Mouse (Mus musculus): ENCODE measurements at regions not wholly inside any gene's neighbourhood (a gene's known extent, or its start where the extent isn't known, plus 50 kb on each side); places are given as distances from the start of the nearest gene placed in this dataset.
A peak's percentile ranks its signal among the peaks of the same experiment; 100 is the strongest.

DNA sequence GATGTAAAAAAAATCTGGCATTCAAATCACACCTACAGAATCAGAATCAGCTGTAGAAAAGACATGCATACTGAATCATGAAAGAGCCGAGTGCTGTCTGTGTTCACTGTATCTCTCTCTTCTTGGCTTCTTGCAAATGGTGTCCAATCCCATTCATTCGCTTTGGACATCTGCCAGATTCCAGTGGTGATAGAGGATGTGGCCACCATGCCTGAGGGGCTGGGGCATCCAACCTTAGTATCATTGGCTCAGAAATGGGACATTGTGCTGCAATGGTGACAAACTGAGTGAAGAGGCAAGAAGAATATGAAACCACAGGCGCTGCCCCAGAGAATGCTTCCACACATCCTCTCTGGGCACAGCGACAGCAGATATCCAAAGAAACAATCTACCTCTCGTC is 555.2 kb downstream of the Defb40 start:
- H3K9ac ChIP-seq (replicated peaks; ENCODE audit: low read length, poor library complexity, severe bottlenecking), result no peak overlapping the region
- H3K4me2 ChIP-seq (ENCODE audit: low read depth, low read length, poor library complexity, severe bottlenecking), result no peak overlapping the region
- no peak overlapping the region for H3K4me3 ChIP-seq (ENCODE audit: low read depth, low read length)
- no peak overlapping the region for H3K27ac ChIP-seq (ENCODE audit: low read depth, low read length)
- H3K4me1 ChIP-seq (ENCODE audit: insufficient read depth, low read length), result no peaks in the 10 kb centered on the region
- DNase-seq (ENCODE audit: low spot score) (peak; percentile 29), ATAC-seq (ENCODE audit: low FRiP score) (no peak)
- no peaks in the 10 kb centered on the region for H3K36me3 ChIP-seq (ENCODE audit: insufficient read depth, low read length)
- H3K27me3 ChIP-seq (ENCODE audit: insufficient read depth, low read length), result no peaks in the 10 kb centered on the region
- 67% methylated on average over 5 of the region's 5 CpGs for WGBS
- TF ChIP-seq CTCF (IDR thresholded peaks at IDR 0.05), result no peak
- H3K9me3 ChIP-seq (ENCODE audit: low read length), result no peaks in the 10 kb centered on the region

DNA sequence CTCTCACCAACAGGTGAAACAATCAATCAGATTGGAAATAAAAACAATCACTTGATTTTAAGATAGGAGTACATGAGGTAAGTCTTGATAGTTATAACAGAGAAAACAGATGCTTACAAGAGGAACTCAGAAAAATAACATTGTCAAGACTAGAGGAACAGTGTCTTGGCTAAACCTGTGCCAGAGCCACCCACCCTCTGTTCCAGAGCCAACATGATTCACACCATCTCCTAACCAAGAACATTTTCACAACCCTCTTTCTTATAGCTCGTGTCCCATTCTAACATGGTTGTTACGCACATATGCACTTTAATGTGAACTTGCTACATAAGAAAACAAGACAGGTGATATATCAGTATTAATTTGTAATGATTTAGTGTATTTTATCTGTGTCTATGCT is 565.6 kb downstream of the Defb40 start:
- WGBS, result 92% methylated on average over 2 of the region's 2 CpGs

GRCm38 (mm10) chr8:18406446-18406845 is 571.6 kb downstream of the Defb40 start:
- 84% methylated on average over 2 of the region's 2 CpGs for WGBS
- TF ChIP-seq CTCF (IDR thresholded peaks at IDR 0.05), result no peak
- no peak for ATAC-seq (ENCODE audit: low FRiP score)

More for the DNA sequence above, 565.6 kb downstream of the Defb40 start:
- Histone ChIP-seq H3K9me3 (ENCODE audit: low read length) (no peaks in the 10 kb centered on the region), H3K4me3 (ENCODE audit: low read depth, low read length) (no peak overlapping the region), H3K36me3 (ENCODE audit: insufficient read depth, low read length) (no peaks in the 10 kb centered on the region), H3K9ac (replicated peaks; ENCODE audit: low read length, poor library complexity, severe bottlenecking) (no peak overlapping the region), H3K27me3 (ENCODE audit: insufficient read depth, low read length) (no peaks in the 10 kb centered on the region), H3K4me1 (ENCODE audit: insufficient read depth, low read length) (no peaks in the 10 kb centered on the region), H3K4me2 (ENCODE audit: low read depth, low read length, poor library complexity, severe bottlenecking) (no peak overlapping the region), H3K27ac (ENCODE audit: low read depth, low read length) (no peak overlapping the region)
- no peak for DNase-seq (ENCODE audit: low spot score)
- no peak for ATAC-seq (ENCODE audit: low FRiP score)
- no peak for TF ChIP-seq CTCF (IDR thresholded peaks at IDR 0.05)

GRCm38 (mm10) chr8:18388353-18388752 is 589.7 kb downstream of the Defb40 start:
- ATAC-seq (ENCODE audit: low FRiP score) (peak; percentile 58; the same call in 1 of the 2 replicates), DNase-seq (ENCODE audit: low spot score) (peak; percentile 65)
- 6% methylated on average over 5 of the region's 5 CpGs for WGBS
- Histone ChIP-seq H3K27ac (ENCODE audit: low read depth, low read length) (no peak overlapping the region), H3K4me2 (ENCODE audit: low read depth, low read length, poor library complexity, severe bottlenecking) (no peak overlapping the region), H3K4me3 (ENCODE audit: low read depth, low read length) (no peak overlapping the region), H3K9me3 (ENCODE audit: low read length) (no peaks in the 10 kb centered on the region), H3K9ac (replicated peaks; ENCODE audit: low read length, poor library complexity, severe bottlenecking) (no peak overlapping the region), H3K36me3 (ENCODE audit: insufficient read depth, low read length) (no peaks in the 10 kb centered on the region), H3K4me1 (ENCODE audit: insufficient read depth, low read length) (no peaks in the 10 kb centered on the region), H3K27me3 (ENCODE audit: insufficient read depth, low read length) (no peaks in the 10 kb centered on the region)
- peak; percentile 74 for TF ChIP-seq CTCF (IDR thresholded peaks at IDR 0.05)

More at GRCm38 (mm10) chr8:18406446-18406845, 571.6 kb downstream of the Defb40 start:
- no peaks in the 10 kb centered on the region for H3K9me3 ChIP-seq (ENCODE audit: low read length)
- H3K4me2 ChIP-seq (ENCODE audit: low read depth, low read length, poor library complexity, severe bottlenecking), result no peak overlapping the region
- H3K4me3 ChIP-seq (ENCODE audit: low read depth, low read length), result no peak overlapping the region
- no peaks in the 10 kb centered on the region for H3K27me3 ChIP-seq (ENCODE audit: insufficient read depth, low read length)
- H3K27ac ChIP-seq (ENCODE audit: low read depth, low read length), result no peak overlapping the region
- no peak for DNase-seq (ENCODE audit: low spot score)
- no peaks in the 10 kb centered on the region for H3K36me3 ChIP-seq (ENCODE audit: insufficient read depth, low read length)
- H3K4me1 ChIP-seq (ENCODE audit: insufficient read depth, low read length), result no peaks in the 10 kb centered on the region
- no peak overlapping the region for H3K9ac ChIP-seq (replicated peaks; ENCODE audit: low read length, poor library complexity, severe bottlenecking)

DNA sequence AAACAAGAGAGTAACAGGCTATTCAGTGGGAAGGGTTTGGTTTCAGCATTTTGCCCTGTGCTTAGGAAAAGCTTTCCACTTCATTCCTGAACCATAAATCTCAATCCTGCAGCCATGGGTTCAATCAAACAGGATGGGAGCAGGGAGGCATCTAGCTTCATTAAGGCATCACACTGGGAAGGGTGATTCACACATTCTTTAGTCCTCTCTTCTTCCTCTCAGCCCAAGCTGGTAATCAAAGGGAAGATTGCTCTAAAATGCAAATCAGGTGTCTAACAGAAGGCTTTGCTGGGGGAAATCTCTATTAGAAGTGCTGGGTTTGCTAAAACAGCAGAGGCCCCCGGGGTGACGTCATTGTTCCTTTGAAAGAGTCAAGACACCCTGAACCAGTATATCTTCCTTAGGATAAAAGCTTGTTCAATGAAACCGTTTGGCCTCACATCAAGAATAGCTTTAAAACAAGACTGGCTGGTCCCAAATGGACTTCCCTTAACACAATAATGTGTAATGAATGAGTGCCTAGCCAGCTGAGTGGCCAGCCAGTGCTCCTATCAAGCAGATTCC is 596.4 kb downstream of the Defb40 start:
- no peak for ATAC-seq (ENCODE audit: low FRiP score)
- no peaks in the 10 kb centered on the region for H3K27me3 ChIP-seq (ENCODE audit: insufficient read depth, low read length)

GRCm38 (mm10) chr8:18348716-18349115 is 629.3 kb downstream of the Defb40 start:
- Histone ChIP-seq H3K27me3 (ENCODE audit: insufficient read depth, low read length) (no peaks in the 10 kb centered on the region), H3K4me1 (ENCODE audit: insufficient read depth, low read length) (no peaks in the 10 kb centered on the region), H3K9ac (replicated peaks; ENCODE audit: low read length, poor library complexity, severe bottlenecking) (no peak overlapping the region), H3K27ac (ENCODE audit: low read depth, low read length) (no peak overlapping the region), H3K36me3 (ENCODE audit: insufficient read depth, low read length) (no peaks in the 10 kb centered on the region), H3K4me3 (ENCODE audit: low read depth, low read length) (no peak overlapping the region), H3K4me2 (ENCODE audit: low read depth, low read length, poor library complexity, severe bottlenecking) (no peak overlapping the region), H3K9me3 (ENCODE audit: low read length) (no peaks in the 10 kb centered on the region)
- TF ChIP-seq CTCF (IDR thresholded peaks at IDR 0.05), result no peak
- ATAC-seq (ENCODE audit: low FRiP score), result no peak
- DNase-seq (ENCODE audit: low spot score), result no peak
- WGBS, result 90% methylated on average over 4 of the region's 4 CpGs

More for the DNA sequence above, 596.4 kb downstream of the Defb40 start:
- Histone ChIP-seq H3K4me1 (ENCODE audit: insufficient read depth, low read length) (no peaks in the 10 kb centered on the region), H3K4me3 (ENCODE audit: low read depth, low read length) (no peak overlapping the region), H3K4me2 (ENCODE audit: low read depth, low read length, poor library complexity, severe bottlenecking) (no peak overlapping the region), H3K27ac (ENCODE audit: low read depth, low read length) (no peak overlapping the region), H3K36me3 (ENCODE audit: insufficient read depth, low read length) (no peaks in the 10 kb centered on the region), H3K9ac (replicated peaks; ENCODE audit: low read length, poor library complexity, severe bottlenecking) (no peak overlapping the region), H3K9me3 (ENCODE audit: low read length) (no peaks in the 10 kb centered on the region)
- peak; percentile 34 for DNase-seq (ENCODE audit: low spot score)
- WGBS, result 13% methylated on average over 3 of the region's 3 CpGs
- TF ChIP-seq CTCF (IDR thresholded peaks at IDR 0.05), result no peak
